8 mouse cellular contexts compared by ENCODE assay signal in genomic region chr11:48833078-48833730, GRCm38 (mm10). TPM values are rescaled to one million over a fixed set of nuclear protein-coding genes. Genes with fewer than 3 reads are reported as not detected.
DNase-seq lines count a peak whose midpoint lies in the region; ATAC-seq and TF ChIP-seq lines count a peak whose summit lies in the region.

No protein-coding gene starts in this region.

- H3K9me3 ChIP-seq in lung, postnatal 0 days (ENCODE audit: low read length) = no peaks in the 10 kb centered on the region
- H3K9me3 ChIP-seq in forebrain, embryonic 11.5 days (ENCODE audit: control insufficient read depth, low read length) = no peaks in the 10 kb centered on the region
- no peaks in the 10 kb centered on the region for H3K9me3 ChIP-seq in stomach, embryonic 14.5 days (ENCODE audit: control insufficient read depth, low read depth, low read length)

- WGBS in lung, postnatal 0 days = 27% methylated on average over 9 of the region's 9 CpGs
- 48% methylated on average over 9 of the region's 9 CpGs for WGBS in forebrain, embryonic 11.5 days
- WGBS in stomach, embryonic 14.5 days = 45% methylated on average over 9 of the region's 9 CpGs

- no peak for ATAC-seq in lung, postnatal 0 days
- ATAC-seq in forebrain, embryonic 11.5 days (replicated peaks; ENCODE audit: low FRiP score) = no peak
- ATAC-seq in stomach, embryonic 14.5 days (ENCODE audit: insufficient number of reproducible peaks, insufficient read depth, low FRiP score, low read depth) = no peak

- H3K4me1 ChIP-seq in lung, postnatal 0 days (ENCODE audit: insufficient read depth, low read depth, low read length) = peaks cover 4% of the 10 kb centered on the region; the same call in 1 of the 2 replicates
- 0 out of 2 replicates have a peak, but pooled peaks cover 2% of the 10 kb centered on the region for H3K4me1 ChIP-seq in forebrain, embryonic 11.5 days (replicated peaks; ENCODE audit: control insufficient read depth, insufficient read depth, low read length)
- H3K4me1 ChIP-seq in stomach, embryonic 14.5 days (ENCODE audit: control insufficient read depth, insufficient read depth, low read length) = peaks cover 4% of the 10 kb centered on the region; the same call in 1 of the 2 replicates

- TF ChIP-seq CTCF in lung, postnatal 0 days (IDR thresholded peaks at IDR 0.05) = no peak

- no peak for TF ChIP-seq EP300 in lung, postnatal 0 days (IDR thresholded peaks at IDR 0.05)

- no peak overlapping the region for H3K27ac ChIP-seq in lung, postnatal 0 days (ENCODE audit: low read length)
- H3K27ac ChIP-seq in forebrain, embryonic 11.5 days (ENCODE audit: low read depth, low read length) = no peak overlapping the region
- no peak overlapping the region for H3K27ac ChIP-seq in stomach, embryonic 14.5 days (ENCODE audit: low read length)

- no peak for DNase-seq in lung, postnatal 0 days (ENCODE audit: low spot score)
- DNase-seq in lung, postnatal 25 days (ENCODE audit: low spot score) = no peak
- DNase-seq in forebrain, embryonic 11.5 days (ENCODE audit: low spot score) = no peak
- peak; percentile 40 for DNase-seq in liver
- no peak for DNase-seq in c-Kit-positive CD71-positive TER-119-positive erythroid progenitor cells, embryonic 14.5 days (ENCODE audit: low spot score)
- no peak for DNase-seq in gastrocnemius, adult 8-10 months (ENCODE audit: low spot score in 2 of 2)
- no peak for DNase-seq in right cerebral cortex, postnatal 36 days (ENCODE audit: low spot score in 2 of 2)

- no peaks in the 10 kb centered on the region for H3K27me3 ChIP-seq in lung, postnatal 0 days (replicated peaks; ENCODE audit: insufficient read depth, low read length)
- H3K27me3 ChIP-seq in forebrain, embryonic 11.5 days (ENCODE audit: control insufficient read depth, insufficient read depth, low read length) = peaks cover 6% of the 10 kb centered on the region; the same call in 1 of the 2 replicates
- no peaks in the 10 kb centered on the region for H3K27me3 ChIP-seq in stomach, embryonic 14.5 days (ENCODE audit: control insufficient read depth, insufficient read depth, low read length)

- no peak overlapping the region for H3K9ac ChIP-seq in lung, postnatal 0 days (replicated peaks; ENCODE audit: low read depth)
- no peak overlapping the region for H3K9ac ChIP-seq in forebrain, embryonic 11.5 days (ENCODE audit: low read length)
- peak overlapping the region; percentile 31; the same call in 1 of the 2 replicates for H3K9ac ChIP-seq in stomach, embryonic 14.5 days (replicated peaks; ENCODE audit: low read depth, low read length)

- peak overlapping the region; percentile 62 for H3K4me3 ChIP-seq in lung, postnatal 0 days (ENCODE audit: low read depth, low read length)
- peak overlapping the region; percentile 52 for H3K4me3 ChIP-seq in forebrain, embryonic 11.5 days (ENCODE audit: low read depth, low read length)
- peak overlapping the region; percentile 55 for H3K4me3 ChIP-seq in stomach, embryonic 14.5 days (ENCODE audit: low read depth, low read length)

- peak overlapping the region; percentile 58 for H3K4me2 ChIP-seq in lung, postnatal 0 days (replicated peaks; ENCODE audit: low read depth, low read length)
- peak overlapping the region; percentile 54; the same call in 1 of the 2 replicates for H3K4me2 ChIP-seq in forebrain, embryonic 11.5 days (ENCODE audit: low read depth, low read length, severe bottlenecking)
- peak overlapping the region; percentile 47 for H3K4me2 ChIP-seq in stomach, embryonic 14.5 days (replicated peaks; ENCODE audit: low read depth, low read length)

- H3K36me3 ChIP-seq in lung, postnatal 0 days (ENCODE audit: insufficient read depth, low read length) = no peaks in the 10 kb centered on the region
- no peaks in the 10 kb centered on the region for H3K36me3 ChIP-seq in forebrain, embryonic 11.5 days (ENCODE audit: control insufficient read depth, insufficient read depth, low read length)
- H3K36me3 ChIP-seq in stomach, embryonic 14.5 days (ENCODE audit: control insufficient read depth, insufficient read depth, low read length) = no peaks in the 10 kb centered on the region

RNA-seq across cellular contexts. Expression of gene Gm12184, which starts 6.7 kb away (rescaled TPM):
- polyA plus RNA-seq in lung, postnatal 0 days (2015; fragmentation: Nextera tagmentation; extraction: Ambion mirVana) = 4.4 and 5.5 TPM in 2 replicates
- 12.3 and 12.7 TPM in 2 replicates for polyA plus RNA-seq in forebrain, embryonic 11.5 days (2014; fragmentation: Nextera tagmentation; extraction: Ambion mirVana)
- polyA plus RNA-seq in stomach, embryonic 14.5 days (2014; fragmentation: Nextera tagmentation; extraction: Ambion mirVana) = 4.5 and 4.9 TPM in 2 replicates
- 1 to 10 TPM; 1.4 to 3.1 (median 1.8) TPM for total RNA-seq in gastrocnemius, adult 8-10 months (2022)

RNA-seq across cellular contexts. Expression of gene Trim7, which starts 7.3 kb away (rescaled TPM):
- polyA plus RNA-seq in lung, postnatal 0 days (2015; fragmentation: Nextera tagmentation; extraction: Ambion mirVana) = 1.2 and 1.6 TPM in 2 replicates
- polyA plus RNA-seq in forebrain, embryonic 11.5 days (2014; fragmentation: Nextera tagmentation; extraction: Ambion mirVana) = 0.51 and 2.1 TPM in 2 replicates
- 1.4 and 2.1 TPM in 2 replicates for polyA plus RNA-seq in stomach, embryonic 14.5 days (2014; fragmentation: Nextera tagmentation; extraction: Ambion mirVana)
- total RNA-seq in gastrocnemius, adult 8-10 months (2022) = 10 to 100 TPM; 25.5 to 30.8 (median 29.7) TPM

RNA-seq across cellular contexts. Expression of gene Trim41, which starts 16.1 kb away (rescaled TPM):
- polyA plus RNA-seq in lung, postnatal 0 days (2015; fragmentation: Nextera tagmentation; extraction: Ambion mirVana) = 4.3 and 5.1 TPM in 2 replicates
- 4.5 and 5.6 TPM in 2 replicates for polyA plus RNA-seq in forebrain, embryonic 11.5 days (2014; fragmentation: Nextera tagmentation; extraction: Ambion mirVana)
- polyA plus RNA-seq in stomach, embryonic 14.5 days (2014; fragmentation: Nextera tagmentation; extraction: Ambion mirVana) = 5.8 and 6.2 TPM in 2 replicates
- 10 to 100 TPM; 13.7 to 25.0 (median 20.8) TPM for total RNA-seq in gastrocnemius, adult 8-10 months (2022)

RNA-seq across cellular contexts. Expression of gene Rack1, which starts 33.1 kb away (rescaled TPM):
- polyA plus RNA-seq in lung, postnatal 0 days (2015; fragmentation: Nextera tagmentation; extraction: Ambion mirVana) = 404 and 434 TPM in 2 replicates
- 648 and 653 TPM in 2 replicates for polyA plus RNA-seq in forebrain, embryonic 11.5 days (2014; fragmentation: Nextera tagmentation; extraction: Ambion mirVana)
- polyA plus RNA-seq in stomach, embryonic 14.5 days (2014; fragmentation: Nextera tagmentation; extraction: Ambion mirVana) = 984 TPM in 2 replicates
- 100 to 1,000 TPM; 411 to 495 (median 459) TPM for total RNA-seq in gastrocnemius, adult 8-10 months (2022)

RNA-seq across cellular contexts. Expression of gene Irgm1, which starts 38.3 kb away (rescaled TPM):
- polyA plus RNA-seq in lung, postnatal 0 days (2015; fragmentation: Nextera tagmentation; extraction: Ambion mirVana) = 20.2 and 26.4 TPM in 2 replicates
- 1.5 TPM in 2 replicates for polyA plus RNA-seq in forebrain, embryonic 11.5 days (2014; fragmentation: Nextera tagmentation; extraction: Ambion mirVana)
- 12.9 and 13.2 TPM in 2 replicates for polyA plus RNA-seq in stomach, embryonic 14.5 days (2014; fragmentation: Nextera tagmentation; extraction: Ambion mirVana)
- 10 to 100 TPM; 12.0 to 13.7 (median 12.9) TPM for total RNA-seq in gastrocnemius, adult 8-10 months (2022)
